ENCODE assay signal across 16 mouse cellular contexts in genomic region chr8:87647781-87648180, GRCm38 (mm10).
"Had no signal": no experiment of that assay in that cellular context is flagged by ENCODE, and none has a peak within 500 bp of the region (broad histone marks: within the 10 kb centered on the region; RNA-seq: fewer than 3 reads in every experiment).

No protein-coding gene starts in this region.

- H3K27me3 ChIP-seq: kidney, embryonic 15.5 days; liver, embryonic 13.5 days; neural tube, embryonic 13.5 days had no signal

- H3K4me2 ChIP-seq: kidney, embryonic 15.5 days; liver, embryonic 13.5 days; midbrain, embryonic 11.5 days; neural tube, embryonic 13.5 days had no signal

- H3K9me3 ChIP-seq: kidney, embryonic 15.5 days; liver, embryonic 13.5 days; neural tube, embryonic 13.5 days had no signal

- H3K36me3 ChIP-seq: kidney, embryonic 15.5 days; liver, embryonic 13.5 days; neural tube, embryonic 13.5 days had no signal

- H3K27ac ChIP-seq: kidney, embryonic 15.5 days; left cerebral cortex, adult 2 months; liver, embryonic 13.5 days; neural tube, embryonic 13.5 days; stomach, postnatal 0 days had no signal

- H3K4me3 ChIP-seq: kidney, embryonic 15.5 days; left cerebral cortex, adult 2 months; liver, embryonic 13.5 days; neural tube, embryonic 13.5 days had no signal

- H3K9ac ChIP-seq: kidney, embryonic 15.5 days; liver, embryonic 13.5 days; neural tube, embryonic 13.5 days had no signal

- H3K4me1 ChIP-seq: kidney, embryonic 15.5 days; liver, embryonic 13.5 days had no signal

- DNase-seq: kidney, postnatal 10 days; kidney, postnatal 36 days; layer of hippocampus, postnatal 36 days; liver, embryonic 13.5 days; lung, adult 2 months; lung, postnatal 14 days; lung, postnatal 4 days; midbrain, embryonic 14.5 days; thymus, adult 2 months; thymus, postnatal 14 days; thymus, postnatal 4 days had no signal
